Mouse (Mus musculus): ENCODE measurements at regions not wholly inside any gene's neighbourhood (a gene's known extent, or its start where the extent isn't known, plus 50 kb on each side); places are given as distances from the start of the nearest gene placed in this dataset.

DNA sequence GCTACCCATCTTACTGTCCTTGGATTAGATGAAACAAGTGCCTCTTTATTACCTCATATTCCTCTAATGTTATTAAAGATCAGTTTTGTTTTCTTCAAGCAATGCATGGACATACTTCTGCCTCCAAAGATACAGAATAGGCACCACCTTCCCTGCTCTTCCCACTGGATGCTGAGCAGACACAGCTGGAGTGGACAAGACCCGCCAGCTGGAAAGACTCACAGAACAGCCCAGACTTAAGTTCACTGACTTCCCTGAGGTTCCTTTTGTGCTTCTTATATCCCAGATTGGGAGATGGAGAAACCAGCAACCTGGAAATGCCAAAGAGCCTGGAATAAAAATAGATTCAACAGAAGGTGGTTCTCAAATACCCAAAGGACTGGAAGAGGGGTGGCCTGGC lies 245.0 kb downstream of the Sorl1 start:
- TF ChIP-seq CTCF (IDR thresholded peaks at IDR 0.05; ENCODE audit: low read depth, low read length) (no peak), POLR2AphosphoS5 (IDR thresholded peaks at IDR 0.05; ENCODE audit: insufficient replicate concordance, low read depth, low read length) (no peak), GATA1 (IDR thresholded peaks at IDR 0.05; ENCODE audit: borderline replicate concordance, low read length) (no peak), TAL1 (conservative IDR thresholded peaks at IDR 0.05; ENCODE audit: low read depth, low read length) (no peak), GATA2 (IDR thresholded peaks at IDR 0.05; ENCODE audit: borderline replicate concordance, low read depth, low read length) (no peak)

All from G1E (cell line).